Comparison of ENCODE assay signal across 23 mouse cellular contexts in the genomic region with DNA sequence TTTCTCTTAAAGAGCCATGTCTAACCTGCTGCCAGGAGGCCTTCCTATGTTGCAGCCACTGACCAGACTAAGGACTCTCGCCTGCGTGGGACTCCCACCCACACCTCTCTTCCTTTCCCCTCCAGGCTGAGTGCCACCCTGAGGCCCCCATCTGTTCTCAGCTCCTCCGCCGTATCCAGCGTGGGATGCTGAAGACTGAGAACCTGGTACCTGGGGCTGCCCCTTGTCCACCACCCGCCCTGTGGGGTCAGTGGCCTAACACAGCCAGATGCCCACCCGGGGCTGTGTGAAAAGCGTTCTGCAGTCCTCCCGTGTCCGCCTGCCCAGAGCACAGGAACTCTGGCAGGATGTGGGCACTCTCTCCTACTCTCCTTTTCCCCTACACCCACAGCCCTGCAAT. TPM values are rescaled to one million over a fixed set of nuclear protein-coding genes. Genes with fewer than 3 reads are reported as not detected.
DNase-seq lines count a peak whose midpoint lies in the region; ATAC-seq and TF ChIP-seq lines count a peak whose summit lies in the region.
"Had no signal": no experiment of that assay in that cellular context is flagged by ENCODE, and none has a peak within 500 bp of the region (broad histone marks: within the 10 kb centered on the region; RNA-seq: fewer than 3 reads in every experiment).

No protein-coding gene starts in this region.

- no peak overlapping the region for H3K9ac ChIP-seq in forebrain, embryonic 15.5 days (replicated peaks)
- peak overlapping the region; percentile 9; the same call in 1 of the 2 replicates for H3K9ac ChIP-seq in heart, embryonic 12.5 days
- H3K9ac ChIP-seq in heart, adult 2 months (ENCODE audit: low read depth, low read length): no peak overlapping the region
- no peak overlapping the region for H3K9ac ChIP-seq in hindbrain, embryonic 12.5 days
- H3K9ac ChIP-seq: embryonic facial prominence, embryonic 15.5 days had no signal

- H3K79me2 ChIP-seq in heart, adult 2 months (replicated peaks; ENCODE audit: control insufficient read depth, insufficient read depth, low read length): no peaks in the 10 kb centered on the region

- peaks cover 12% of the 10 kb centered on the region for H3K4me1 ChIP-seq in forebrain, embryonic 10.5 days
- no peaks in the 10 kb centered on the region for H3K4me1 ChIP-seq in forebrain, embryonic 15.5 days
- H3K4me1 ChIP-seq in heart, embryonic 12.5 days (replicated peaks): peaks cover 18% of the 10 kb centered on the region
- H3K4me1 ChIP-seq in heart, adult 2 months (ENCODE audit: control insufficient read depth, insufficient read depth, low read length): 0 out of 2 replicates have a peak, but pooled peaks cover 2% of the 10 kb centered on the region
- peaks cover 12% of the 10 kb centered on the region for H3K4me1 ChIP-seq in hindbrain, embryonic 10.5 days (replicated peaks)
- peaks cover 10% of the 10 kb centered on the region; the same call in 1 of the 2 replicates for H3K4me1 ChIP-seq in hindbrain, embryonic 12.5 days
- H3K4me1 ChIP-seq: embryonic facial prominence, embryonic 15.5 days had no signal

- WGBS in forebrain, embryonic 10.5 days: 75% methylated on average over 10 of the region's 10 CpGs
- WGBS in forebrain, embryonic 15.5 days: 75% methylated on average over 10 of the region's 10 CpGs
- WGBS in heart, embryonic 12.5 days: 64% methylated on average over 10 of the region's 10 CpGs
- WGBS in heart, adult 2 months: 61% methylated on average over 10 of the region's 10 CpGs
- WGBS in hindbrain, embryonic 10.5 days: 69% methylated on average over 10 of the region's 10 CpGs
- WGBS in hindbrain, embryonic 12.5 days: 63% methylated on average over 10 of the region's 10 CpGs

- H3K27ac ChIP-seq in forebrain, embryonic 10.5 days: peak overlapping the region; percentile 51; the same call in 1 of the 2 replicates
- no peak overlapping the region for H3K27ac ChIP-seq in forebrain, embryonic 15.5 days (replicated peaks)
- H3K27ac ChIP-seq in heart, embryonic 12.5 days (ENCODE audit: poor library complexity, severe bottlenecking): peak overlapping the region; percentile 72
- no peak overlapping the region for H3K27ac ChIP-seq in heart, adult 2 months
- H3K27ac ChIP-seq in hindbrain, embryonic 10.5 days: peak overlapping the region; percentile 51
- no peak overlapping the region for H3K27ac ChIP-seq in hindbrain, embryonic 12.5 days
- H3K27ac ChIP-seq: embryonic facial prominence, embryonic 15.5 days; gastrocnemius, adult 2 months had no signal

- peaks cover 21% of the 10 kb centered on the region for H3K36me3 ChIP-seq in forebrain, embryonic 10.5 days (replicated peaks)
- H3K36me3 ChIP-seq in forebrain, embryonic 15.5 days: peaks cover 6% of the 10 kb centered on the region; the same call in 1 of the 2 replicates
- H3K36me3 ChIP-seq in heart, embryonic 12.5 days: peaks cover 11% of the 10 kb centered on the region
- H3K36me3 ChIP-seq in heart, adult 2 months (ENCODE audit: control insufficient read depth, insufficient read depth, low read length): no peaks in the 10 kb centered on the region; the same call in 1 of the 2 replicates
- H3K36me3 ChIP-seq in hindbrain, embryonic 10.5 days: peaks cover 21% of the 10 kb centered on the region; the same call in 1 of the 2 replicates
- H3K36me3 ChIP-seq in hindbrain, embryonic 12.5 days: 0 out of 2 replicates have a peak, but pooled peaks cover 4% of the 10 kb centered on the region
- H3K36me3 ChIP-seq: embryonic facial prominence, embryonic 15.5 days had no signal

- H3K4me2 ChIP-seq in forebrain, embryonic 15.5 days (replicated peaks): no peak overlapping the region
- peak overlapping the region; percentile 31 for H3K4me2 ChIP-seq in heart, embryonic 12.5 days
- H3K4me2 ChIP-seq in hindbrain, embryonic 12.5 days (replicated peaks): no peak overlapping the region
- H3K4me2 ChIP-seq: embryonic facial prominence, embryonic 15.5 days had no signal

- no peak for DNase-seq in forebrain, embryonic 10.5 days (ENCODE audit: extremely low spot score, low spot score)
- no peak for DNase-seq in heart, adult 2 months
- DNase-seq in hindbrain, embryonic 10.5 days (ENCODE audit: low spot score): no peak
- peak; percentile 3 for DNase-seq in right cerebral cortex, postnatal 4 days
- DNase-seq in right cerebral cortex, postnatal 14 days: no peak
- DNase-seq: adrenal gland, postnatal 10 days; B cell, adult 2 months; cerebellum, adult 11 months; cerebellum, adult 8-10 months; cerebellum, postnatal 14 days; gastrocnemius, adult 2 months; gastrocnemius, postnatal 25 days; heart, postnatal 10 days had no signal

- TF ChIP-seq CTCF in heart, adult 2 months (IDR thresholded peaks at IDR 0.05): no peak

- H3K27me3 ChIP-seq in forebrain, embryonic 10.5 days (ENCODE audit: poor library complexity, severe bottlenecking): no peaks in the 10 kb centered on the region
- no peaks in the 10 kb centered on the region for H3K27me3 ChIP-seq in forebrain, embryonic 15.5 days
- no peaks in the 10 kb centered on the region for H3K27me3 ChIP-seq in heart, embryonic 12.5 days (replicated peaks)
- no peaks in the 10 kb centered on the region for H3K27me3 ChIP-seq in heart, adult 2 months (ENCODE audit: control insufficient read depth, insufficient read depth, low read length)
- no peaks in the 10 kb centered on the region for H3K27me3 ChIP-seq in hindbrain, embryonic 10.5 days (ENCODE audit: insufficient read depth, poor library complexity, severe bottlenecking)
- H3K27me3 ChIP-seq in hindbrain, embryonic 12.5 days: no peaks in the 10 kb centered on the region
- H3K27me3 ChIP-seq: embryonic facial prominence, embryonic 15.5 days had no signal

- H3K9me3 ChIP-seq in forebrain, embryonic 10.5 days: no peaks in the 10 kb centered on the region
- H3K9me3 ChIP-seq in forebrain, embryonic 15.5 days: no peaks in the 10 kb centered on the region
- no peaks in the 10 kb centered on the region for H3K9me3 ChIP-seq in heart, embryonic 12.5 days (replicated peaks)
- H3K9me3 ChIP-seq in hindbrain, embryonic 10.5 days: no peaks in the 10 kb centered on the region
- H3K9me3 ChIP-seq in hindbrain, embryonic 12.5 days (replicated peaks): no peaks in the 10 kb centered on the region
- H3K9me3 ChIP-seq: embryonic facial prominence, embryonic 15.5 days had no signal

- no peak for ATAC-seq in forebrain, embryonic 15.5 days (replicated peaks)
- no peak for ATAC-seq in heart, embryonic 12.5 days (ENCODE audit: insufficient number of reproducible peaks, low FRiP score)
- ATAC-seq in hindbrain, embryonic 12.5 days (ENCODE audit: low FRiP score): no peak
- ATAC-seq: CD4-positive, CD25-positive, alpha-beta regulatory T cell, adult 4 months; forebrain, embryonic 16.5 days; hindbrain, embryonic 16.5 days; inflammation-experienced regulatory T-cells, adult 6 months; intestine, postnatal 0 days had no signal

- no peak overlapping the region for H3K4me3 ChIP-seq in forebrain, embryonic 10.5 days
- H3K4me3 ChIP-seq in forebrain, embryonic 15.5 days: no peak overlapping the region
- H3K4me3 ChIP-seq in heart, embryonic 12.5 days: no peak overlapping the region
- H3K4me3 ChIP-seq in heart, adult 2 months: no peak overlapping the region
- no peak overlapping the region for H3K4me3 ChIP-seq in hindbrain, embryonic 10.5 days
- no peak overlapping the region for H3K4me3 ChIP-seq in hindbrain, embryonic 12.5 days
- H3K4me3 ChIP-seq: embryonic facial prominence, embryonic 15.5 days; erythroblast, embryonic 14.5 days; gastrocnemius, adult 2 months had no signal

- no peak for TF ChIP-seq POLR2A in heart, adult 2 months (IDR thresholded peaks at IDR 0.05; ENCODE audit: insufficient read depth, low read depth, low read length)

- no peak for TF ChIP-seq EP300 in heart, adult 2 months (IDR thresholded peaks at IDR 0.05; ENCODE audit: insufficient read depth, low read depth, low read length)

- intact Hi-C loops in heart, adult 2 months (cut with DNase I): no loop called here

RNA-seq across cellular contexts. Expression of a gene that starts 19.8 kb away (rescaled TPM):
- 0.58 and 0.63 TPM in 2 replicates for polyA plus RNA-seq in forebrain, embryonic 10.5 days (2016; fragmentation: Nextera tagmentation; extraction: Ambion mirVana)
- 0.23 and 0.51 TPM in 2 replicates for polyA plus RNA-seq in forebrain, embryonic 15.5 days (2015; fragmentation: Nextera tagmentation; extraction: Ambion mirVana)
- 211 and 224 TPM in 2 replicates for polyA plus RNA-seq in heart, embryonic 12.5 days (2016; fragmentation: Nextera tagmentation; extraction: Ambion mirVana)
- total RNA-seq in heart, adult 2 months (2021): 100 to 1,000 TPM; 422 to 470 TPM
- 180 and 297 TPM in 2 replicates for polyA plus RNA-seq in heart, adult 2 months (2012; rRNA removed)
- 1.2 and 1.3 TPM in 2 replicates for polyA plus RNA-seq in hindbrain, embryonic 10.5 days (2016; fragmentation: Nextera tagmentation; extraction: Ambion mirVana)
- polyA plus RNA-seq in hindbrain, embryonic 12.5 days (2016; fragmentation: Nextera tagmentation; extraction: Ambion mirVana): 1.9 and 2.1 TPM in 2 replicates
- polyA plus RNA-seq: CD4-positive, CD25-positive, alpha-beta regulatory T cell, adult 4 months; inflammation-experienced regulatory T-cells, adult 6 months had no signal

RNA-seq across cellular contexts. Expression of a gene that starts 26.7 kb away (rescaled TPM):
- 37.6 and 38.8 TPM in 2 replicates for polyA plus RNA-seq in forebrain, embryonic 10.5 days (2016; fragmentation: Nextera tagmentation; extraction: Ambion mirVana)
- polyA plus RNA-seq in forebrain, embryonic 15.5 days (2015; fragmentation: Nextera tagmentation; extraction: Ambion mirVana): 69.3 and 74.7 TPM in 2 replicates
- 69.5 and 73.4 TPM in 2 replicates for polyA plus RNA-seq in heart, embryonic 12.5 days (2016; fragmentation: Nextera tagmentation; extraction: Ambion mirVana)
- total RNA-seq in heart, adult 2 months (2021): 10 to 100 TPM; 18.3 to 22.5 TPM
- polyA plus RNA-seq in heart, adult 2 months (2012; rRNA removed): 8.1 and 11.4 TPM in 2 replicates
- 39.8 and 42.9 TPM in 2 replicates for polyA plus RNA-seq in hindbrain, embryonic 10.5 days (2016; fragmentation: Nextera tagmentation; extraction: Ambion mirVana)
- 42.8 and 46.6 TPM in 2 replicates for polyA plus RNA-seq in hindbrain, embryonic 12.5 days (2016; fragmentation: Nextera tagmentation; extraction: Ambion mirVana)

Comparison
In these comparisons a context has a peak if more than half of its experiments do, and no peak if none do; other contexts are left out.
1. H3K27ac ChIP-seq: peak in forebrain, embryonic 10.5 days (single experiment), heart, embryonic 12.5 days (single experiment) and hindbrain, embryonic 10.5 days (single experiment); none in forebrain, embryonic 15.5 days (single experiment), heart, adult 2 months (single experiment) and hindbrain, embryonic 12.5 days (single experiment).
2. RNA of a gene that starts 19.8 kb away (polyA plus RNA-seq): 211 to 224 TPM in heart, embryonic 12.5 days and 180 to 297 TPM in heart, adult 2 months; 1.9 to 2.1 TPM in hindbrain, embryonic 12.5 days, 1.2 to 1.3 TPM in hindbrain, embryonic 10.5 days, 0.58 to 0.63 TPM in forebrain, embryonic 10.5 days and 0.23 to 0.51 TPM in forebrain, embryonic 15.5 days; every median in the first group is over 10 times any median in the second.